Comparison of ENCODE assay signal across 13 mouse cellular contexts in genomic region chr14:36527310-36527709, GRCm38 (mm10).
"Had no signal": no experiment of that assay in that cellular context is flagged by ENCODE, and none has a peak within 500 bp of the region (broad histone marks: within the 10 kb centered on the region; RNA-seq: fewer than 3 reads in every experiment).

No protein-coding gene starts in this region.

- H3K4me2 ChIP-seq: limb, embryonic 13.5 days had no signal

- H3K9ac ChIP-seq: limb, embryonic 13.5 days; liver, embryonic 14.5 days had no signal

- H3K27me3 ChIP-seq: limb, embryonic 13.5 days had no signal

- H3K4me3 ChIP-seq: limb, embryonic 13.5 days had no signal

- H3K4me1 ChIP-seq: limb, embryonic 13.5 days had no signal

- DNase-seq: kidney, adult 2 months; kidney, postnatal 25 days; layer of hippocampus, adult 9-11 months; layer of hippocampus, postnatal 36 days; left cerebral cortex, postnatal 4 days; lung, adult 18-20 months; lung, postnatal 36 days; midbrain, embryonic 14.5 days; right cerebral cortex, adult 18-20 months; right cerebral cortex, postnatal 25 days; thymus, postnatal 4 days had no signal

- H3K36me3 ChIP-seq: limb, embryonic 13.5 days had no signal

- H3K9me3 ChIP-seq: limb, embryonic 13.5 days had no signal

- H3K27ac ChIP-seq: limb, embryonic 13.5 days; liver, embryonic 14.5 days had no signal
